Mouse (Mus musculus) Patski (cell line): ENCODE measurements around the gene Crb2. TPM values are rescaled to one million over a fixed set of nuclear protein-coding genes. Genes with fewer than 3 reads are reported as not detected.
A peak's percentile ranks its signal among the peaks of the same experiment; 100 is the strongest.

ENCODE experiments used
- ATAC-seq: fragments of 100-300 bp; one replicate; pipeline ENCODE4 v1.8.0; 2021
- CTCF ChIA-PET: fragments of 350-600 bp; sonication (Branson Sonifier 250); formaldehyde crosslinking; loops from one replicate; lab custom pipeline; 2022; ENCODE audit warnings: inconsistent platforms; lab: Charles Lee
- POLR2A ChIA-PET: fragments of 350-600 bp; sonication (Branson Sonifier 250); formaldehyde crosslinking; loops from one replicate; lab custom pipeline; 2022; ENCODE audit warnings: antibody characterized with exemption, inconsistent platforms; lab: Charles Lee
- DNase-seq: peaks from one replicate; pipeline ENCODE4 v3.0.0-alpha.2; 2011; ENCODE audit warnings: low read depth, low spot score
- H3K27me3 ChIP-seq: fragments of 371-371 bp; one replicate; pipeline ENCODE4 v1.5.1; 2021
- CTCF ChIP-seq: fragments of 100-300 bp; IDR thresholded peaks from one replicate; pipeline ENCODE4 v1.5.1; 2021
- in situ Hi-C: fragments of 300-500 bp; cut with MboI; formaldehyde crosslinking; loops from 3 replicates; pipeline ENCODE4 v1.11.1; 2018; ENCODE audit warnings: low pct_unique_long_range_greater_than_20kb, mixed read lengths
- polyA plus RNA-seq: library from polyadenylated mRNA; unstranded; gene quantifications from one replicate; pipeline ENCODE4 v1.2.3, GENCODE M21; 2021

Gene Crb2
- polyA plus RNA-seq, 1 experiment from 2014 or later = 0.37 TPM

DNA sequence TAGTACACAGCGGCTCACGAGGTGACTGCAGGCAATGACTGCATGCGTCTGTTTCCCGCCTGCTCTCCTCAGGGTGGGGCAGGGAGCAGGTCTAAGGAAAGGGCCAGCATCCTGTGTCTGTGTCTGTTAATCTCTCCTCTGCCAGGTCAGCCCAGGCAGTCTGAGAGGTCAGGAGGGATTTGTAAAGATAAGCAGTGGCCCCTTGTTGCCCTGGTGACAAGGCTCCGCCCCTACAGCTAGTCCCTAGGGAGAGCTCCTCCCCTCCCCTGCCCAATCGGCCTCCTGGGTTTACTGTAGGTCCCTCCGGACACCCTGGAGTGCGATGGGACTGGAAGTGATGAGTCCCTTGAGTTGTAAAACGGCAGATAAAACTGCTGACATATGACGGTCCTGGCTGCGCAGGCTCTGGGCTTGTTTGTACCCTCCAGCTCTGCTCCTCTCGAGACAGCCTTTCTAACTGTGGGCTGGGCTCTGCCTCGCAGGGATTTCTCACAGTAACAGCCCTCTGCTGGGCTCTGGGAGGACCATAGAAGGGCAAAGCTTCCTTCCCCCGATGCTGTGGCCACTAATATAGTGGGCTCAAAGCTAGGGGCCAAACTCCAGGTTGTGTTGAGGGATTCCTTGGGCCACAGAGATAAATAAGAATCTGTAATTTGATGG, 4.4 kb downstream of the Crb2 start:
- no peaks in the 10 kb centered on the region for H3K27me3 ChIP-seq
- no peak for DNase-seq
- no peak for TF ChIP-seq CTCF
- ATAC-seq = no peak
- in situ Hi-C loops = no loop called here
- ChIA-PET POLR2A (no interaction called here), CTCF (no interaction called here)

DNA sequence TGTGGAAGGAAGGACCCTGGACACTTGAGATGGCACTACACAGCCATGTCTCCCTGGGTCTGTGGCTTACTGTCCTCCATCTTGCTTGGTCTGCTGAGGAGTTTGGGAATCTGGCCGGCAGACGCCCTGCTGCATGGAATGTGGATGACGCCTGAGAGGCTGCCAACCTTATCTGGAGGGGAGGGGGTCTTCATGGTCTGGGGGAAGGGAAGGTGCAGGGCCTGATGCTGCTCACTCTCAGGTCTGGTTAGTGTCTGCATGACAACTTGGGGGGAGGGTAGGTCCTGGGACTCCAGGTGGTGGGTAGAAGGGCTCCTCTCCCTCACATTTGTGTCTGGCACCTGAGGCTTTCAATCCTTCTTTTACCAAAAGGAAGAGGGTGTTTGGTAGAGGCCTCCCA, 5.4 kb downstream of the Crb2 start:
- ChIA-PET POLR2A (no interaction called here), CTCF (no interaction called here)
- ATAC-seq (no peak), DNase-seq (no peak)
- H3K27me3 ChIP-seq = no peaks in the 10 kb centered on the region
- TF ChIP-seq CTCF = no peak
- in situ Hi-C loops = no loop called here

GRCm38 (mm10) chr2:37782002-37782401, 6.0 kb downstream of the Crb2 start:
- no peaks in the 10 kb centered on the region for H3K27me3 ChIP-seq
- POLR2A ChIA-PET = no interaction called here
- no peak for TF ChIP-seq CTCF
- in situ Hi-C loops = no loop called here
- DNase-seq (no peak), ATAC-seq (no peak)
- CTCF ChIA-PET = no interaction called here

DNA sequence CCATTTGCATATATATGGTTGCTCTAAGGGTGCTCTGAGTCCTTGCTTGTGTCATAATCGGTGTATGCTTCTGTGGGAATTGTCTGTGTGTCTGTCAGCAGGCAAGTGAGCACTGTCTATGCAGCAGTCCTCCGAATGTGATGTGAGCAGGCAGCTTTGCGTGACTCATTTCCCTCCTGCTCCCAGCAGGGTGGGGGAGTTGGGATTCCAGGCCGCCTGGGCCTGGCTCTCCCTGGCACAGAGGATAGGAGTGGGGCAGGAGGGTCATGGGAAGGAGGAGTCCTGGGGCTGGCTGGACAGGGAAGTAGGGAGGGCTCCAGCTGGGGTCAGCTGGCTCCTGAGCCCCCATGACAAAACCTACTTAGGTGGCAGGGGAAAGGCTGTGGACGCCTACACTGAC, 8.4 kb downstream of the Crb2 start:
- no peaks in the 10 kb centered on the region for H3K27me3 ChIP-seq
- POLR2A ChIA-PET = no interaction called here
- peak; percentile 76 for ATAC-seq
- TF ChIP-seq CTCF = no peak
- in situ Hi-C loops = no loop called here
- DNase-seq = no peak
- CTCF ChIA-PET = interaction anchor here (1.5 to 2.6 kb wide), 2 partner anchors 12 to 19 kb away, joined by 4 to 17 read pairs; no protein-coding TSS in a partner anchor

DNA sequence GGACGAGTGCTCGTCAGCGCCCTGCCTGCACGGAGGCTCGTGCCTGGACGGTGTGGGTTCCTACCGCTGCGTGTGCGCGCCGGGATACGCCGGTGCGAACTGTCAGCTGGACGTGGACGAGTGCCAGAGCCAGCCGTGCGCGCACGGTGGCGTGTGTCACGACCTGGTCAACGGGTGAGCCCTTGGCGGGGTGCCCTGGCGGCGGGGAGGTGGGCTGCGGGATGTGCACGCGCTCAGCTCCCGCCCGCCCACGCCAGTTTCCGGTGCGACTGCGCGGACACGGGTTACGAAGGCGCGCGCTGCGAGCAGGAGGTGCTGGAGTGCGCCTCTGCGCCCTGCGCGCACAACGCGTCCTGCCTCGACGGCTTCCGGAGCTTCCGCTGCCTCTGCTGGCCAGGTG, 10.4 kb downstream of the Crb2 start:
- in situ Hi-C loops = no loop called here
- no peak for TF ChIP-seq CTCF
- ATAC-seq (no peak), DNase-seq (no peak)
- ChIA-PET CTCF (no interaction called here), POLR2A (no interaction called here)
- no peaks in the 10 kb centered on the region for H3K27me3 ChIP-seq

DNA sequence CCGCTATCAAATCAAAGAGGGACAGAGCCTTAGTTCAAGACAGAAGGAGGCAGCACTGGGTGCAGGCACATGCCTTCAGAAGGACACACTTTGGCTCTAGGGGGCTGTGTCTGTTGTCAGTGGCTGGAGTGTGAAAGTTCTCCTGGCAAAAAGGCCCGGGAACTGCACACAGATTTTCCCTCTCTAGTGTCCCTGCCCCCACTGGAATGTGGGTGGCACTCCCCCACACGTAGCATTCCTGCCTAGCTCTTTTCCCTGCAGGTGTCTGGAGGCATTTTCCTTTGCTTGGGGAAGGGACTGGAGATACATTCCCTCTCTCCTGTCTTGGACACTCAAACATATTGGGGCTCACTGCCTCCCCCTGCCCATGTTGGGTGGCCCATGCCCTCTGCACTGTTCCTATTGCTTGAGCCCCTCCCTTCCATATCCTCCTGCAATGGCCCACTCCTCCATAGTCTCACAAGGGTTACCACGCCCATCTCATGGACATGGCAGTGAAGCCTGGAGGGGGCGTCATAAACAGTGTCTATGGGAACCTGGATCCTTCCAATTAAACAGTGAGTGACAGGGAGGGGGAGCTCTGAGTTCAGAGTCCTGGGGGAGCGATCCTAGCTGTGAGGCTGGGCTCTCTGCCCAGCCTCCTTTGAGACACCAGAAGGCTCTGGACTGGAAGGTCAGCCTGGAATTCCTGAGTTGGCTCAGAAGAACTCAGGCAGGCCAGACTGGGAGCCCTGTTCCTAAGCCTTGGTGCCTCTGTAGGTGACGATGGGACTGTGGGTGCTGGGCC, 12.3 kb downstream of the Crb2 start:
- in situ Hi-C loops = no loop called here
- no peaks in the 10 kb centered on the region for H3K27me3 ChIP-seq
- TF ChIP-seq CTCF = no peak
- ChIA-PET POLR2A (interaction anchor here (0.6 kb wide), 1 partner anchor 11 kb away, joined by 3 read pairs; no protein-coding TSS in a partner anchor), CTCF (interaction anchor here (0.8 to 2.2 kb wide), 4 partner anchors 10 to 27 kb away, joined by 3 to 6 read pairs (median 5); no protein-coding TSS in a partner anchor)
- ATAC-seq (peak; percentile 13), DNase-seq (no peak)

DNA sequence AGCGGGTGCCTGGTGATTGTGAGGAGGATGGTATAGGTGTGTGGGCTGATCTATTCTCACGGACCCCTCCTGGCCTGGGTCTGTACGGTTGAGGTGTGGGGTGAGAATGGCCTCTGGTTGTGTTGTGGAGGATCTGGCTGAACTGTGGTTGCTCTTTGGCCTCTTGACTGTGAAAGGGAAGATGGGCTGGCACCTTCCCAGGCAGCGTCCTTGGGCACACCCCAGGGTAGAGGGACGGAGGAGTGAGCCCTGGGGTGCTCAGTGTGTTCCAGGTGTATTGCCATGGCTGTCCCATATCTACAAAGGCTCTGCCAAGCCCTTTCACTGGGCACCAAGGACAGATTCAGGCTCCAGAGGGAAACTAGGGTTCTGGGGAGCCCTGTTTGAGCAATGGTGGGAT, 13.0 kb downstream of the Crb2 start:
- no peaks in the 10 kb centered on the region for H3K27me3 ChIP-seq
- TF ChIP-seq CTCF = no peak
- ChIA-PET CTCF (interaction anchor here (1.4 to 2.2 kb wide), 3 partner anchors 14 to 17 kb away, joined by 4 to 6 read pairs (median 5); no protein-coding TSS in a partner anchor), POLR2A (interaction anchor here (0.6 kb wide), 1 partner anchor 10 kb away, joined by 3 read pairs; no protein-coding TSS in a partner anchor)
- no peak for DNase-seq
- no peak for ATAC-seq
- in situ Hi-C loops = no loop called here

DNA sequence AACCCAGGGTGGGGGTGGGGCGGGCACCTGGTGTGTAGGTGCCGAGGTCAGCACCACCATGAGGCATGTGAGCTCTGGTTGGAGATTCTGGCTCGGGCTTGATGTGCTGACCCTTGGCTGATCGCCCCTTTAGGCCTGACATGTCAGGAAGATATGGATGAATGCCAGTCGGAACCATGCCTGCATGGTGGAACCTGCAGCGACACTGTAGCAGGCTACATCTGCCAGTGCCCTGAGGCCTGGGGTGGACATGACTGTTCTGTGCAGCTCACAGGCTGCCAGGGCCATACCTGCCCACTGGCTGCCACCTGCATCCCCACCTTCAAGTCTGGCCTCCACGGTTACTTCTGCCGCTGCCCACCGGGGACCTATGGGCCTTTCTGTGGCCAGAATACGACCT, 13.9 kb downstream of the Crb2 start:
- ATAC-seq (no peak), DNase-seq (no peak)
- ChIA-PET CTCF (interaction anchor here (1.7 kb wide), 1 partner anchor 18 kb away, joined by 5 read pairs; no protein-coding TSS in a partner anchor), POLR2A (interaction anchor here (0.5 to 0.6 kb wide), 2 partner anchors 109 to 288 kb away, joined by 3 to 6 read pairs; no protein-coding TSS in a partner anchor)
- no peak for TF ChIP-seq CTCF
- in situ Hi-C loops = no loop called here
- H3K27me3 ChIP-seq = no peaks in the 10 kb centered on the region

- ATAC-seq (no peak), DNase-seq (no peak)
- H3K27me3 ChIP-seq = no peaks in the 10 kb centered on the region
- ChIA-PET CTCF (interaction anchor here (1.7 kb wide), 2 partner anchors 16 to 18 kb away, joined by 5 to 6 read pairs; no protein-coding TSS in a partner anchor), POLR2A (interaction anchor here (0.5 to 0.6 kb wide), 2 partner anchors 108 to 287 kb away, joined by 3 to 6 read pairs; no protein-coding TSS in a partner anchor)
- in situ Hi-C loops = no loop called here
- TF ChIP-seq CTCF = no peak
These were observed 14.7 kb downstream of the Crb2 start for GRCm38 (mm10) chr2:37790738-37791137.

- DNase-seq (no peak), ATAC-seq (no peak)
- in situ Hi-C loops = no loop called here
- ChIA-PET CTCF (interaction anchor here (1.7 kb wide), 1 partner anchor 17 kb away, joined by 6 read pairs; no protein-coding TSS in a partner anchor), POLR2A (no interaction called here)
- H3K27me3 ChIP-seq = no peaks in the 10 kb centered on the region
- no peak for TF ChIP-seq CTCF
These were observed 15.3 kb downstream of the Crb2 start for GRCm38 (mm10) chr2:37791340-37791739.
